Comparison of ENCODE assay signal across 17 mouse cellular contexts in genomic region chr19:58328014-58328413, GRCm38 (mm10).
"Had no signal": no experiment of that assay in that cellular context is flagged by ENCODE, and none has a peak within 500 bp of the region (broad histone marks: within the 10 kb centered on the region; RNA-seq: fewer than 3 reads in every experiment).

No protein-coding gene starts in this region.

- H3K27ac ChIP-seq: kidney, postnatal 0 days; limb, embryonic 12.5 days; liver, embryonic 13.5 days; lung, embryonic 15.5 days; macrophage had no signal

- DNase-seq: kidney, adult 9 months; kidney, postnatal 36 days; layer of hippocampus, adult 9-11 months; layer of hippocampus, postnatal 36 days; liver; liver, embryonic 13.5 days; liver, postnatal 0 days; lung, postnatal 14 days; right cerebral cortex, postnatal 4 days; spleen, adult 18-20 months; thymus, adult 18-20 months; thymus, postnatal 14 days had no signal

- H3K4me2 ChIP-seq: limb, embryonic 12.5 days; liver, embryonic 13.5 days; lung, embryonic 15.5 days had no signal

- ATAC-seq: liver, postnatal 0 days had no signal

- H3K9me3 ChIP-seq: limb, embryonic 12.5 days; liver, embryonic 13.5 days; lung, embryonic 15.5 days had no signal

- H3K9ac ChIP-seq: limb, embryonic 12.5 days; liver, embryonic 13.5 days; liver, postnatal 0 days; lung, embryonic 15.5 days had no signal

- H3K36me3 ChIP-seq: limb, embryonic 12.5 days; liver, embryonic 13.5 days; lung, embryonic 15.5 days had no signal

- H3K4me3 ChIP-seq: limb, embryonic 12.5 days; liver, embryonic 13.5 days; lung, embryonic 15.5 days; megakaryocyte, embryonic 14.5 days had no signal

- H3K27me3 ChIP-seq: limb, embryonic 12.5 days; liver, embryonic 13.5 days; lung, embryonic 15.5 days; megakaryocyte, embryonic 14.5 days had no signal

- H3K4me1 ChIP-seq: liver, embryonic 13.5 days; lung, embryonic 15.5 days had no signal
